In genomic region chr11:104110366-104110765, GRCm38 (mm10) we compare ENCODE assay signal across 21 mouse cellular contexts. TPM values are rescaled to one million over a fixed set of nuclear protein-coding genes. Genes with fewer than 3 reads are reported as not detected.
DNase-seq lines count a peak whose midpoint lies in the region; ATAC-seq lines count a peak whose summit lies in the region.
"Had no signal": no experiment of that assay in that cellular context is flagged by ENCODE, and none has a peak within 500 bp of the region (broad histone marks: within the 10 kb centered on the region; RNA-seq: fewer than 3 reads in every experiment).

No protein-coding gene starts in this region.

- 0 out of 2 replicates have a peak, but pooled peaks cover 4% of the 10 kb centered on the region for H3K4me1 ChIP-seq in kidney, embryonic 16.5 days (ENCODE audit: insufficient read depth, low read length)
- H3K4me1 ChIP-seq: stomach, embryonic 15.5 days had no signal

- no peak overlapping the region for H3K9ac ChIP-seq in kidney, embryonic 16.5 days (replicated peaks; ENCODE audit: low read length)
- H3K9ac ChIP-seq: forebrain, postnatal 0 days; hindbrain, embryonic 13.5 days; liver, postnatal 0 days; stomach, embryonic 15.5 days had no signal

- 64% methylated on average over 1 of the region's 1 CpGs for WGBS in kidney, embryonic 16.5 days

- no peak overlapping the region for H3K4me2 ChIP-seq in kidney, embryonic 16.5 days (replicated peaks; ENCODE audit: low read depth, low read length)
- H3K4me2 ChIP-seq: hindbrain, embryonic 13.5 days; stomach, embryonic 15.5 days had no signal

- H3K4me3 ChIP-seq in kidney, embryonic 16.5 days (ENCODE audit: low read length) = no peak overlapping the region
- H3K4me3 ChIP-seq: forebrain, embryonic 10.5 days; hindbrain, embryonic 13.5 days; midbrain, embryonic 10.5 days; stomach, embryonic 15.5 days had no signal

- H3K27me3 ChIP-seq in kidney, embryonic 16.5 days (ENCODE audit: insufficient read depth, low read length) = no peaks in the 10 kb centered on the region
- H3K27me3 ChIP-seq: stomach, embryonic 15.5 days had no signal

- no peaks in the 10 kb centered on the region for H3K36me3 ChIP-seq in kidney, embryonic 16.5 days (ENCODE audit: insufficient read depth, low read length)
- H3K36me3 ChIP-seq: forebrain, embryonic 10.5 days; hindbrain, embryonic 13.5 days; midbrain, embryonic 10.5 days; stomach, embryonic 15.5 days had no signal

- no peak overlapping the region for H3K27ac ChIP-seq in kidney, embryonic 16.5 days (ENCODE audit: low read length)
- H3K27ac ChIP-seq: forebrain, embryonic 10.5 days; hindbrain, embryonic 13.5 days; midbrain, embryonic 10.5 days; stomach, embryonic 15.5 days had no signal

- no peak for ATAC-seq in kidney, embryonic 16.5 days (ENCODE audit: low FRiP score, low TSS enrichment)
- ATAC-seq in megakaryocyte-erythroid progenitor cell, adult 5-6 weeks (replicated peaks; ENCODE audit: low FRiP score, low TSS enrichment, poor library complexity, severe bottlenecking) = no peak
- ATAC-seq: forebrain, postnatal 0 days; liver, postnatal 0 days had no signal

- no peaks in the 10 kb centered on the region for H3K9me3 ChIP-seq in kidney, embryonic 16.5 days (ENCODE audit: low read length)
- H3K9me3 ChIP-seq: forebrain, embryonic 10.5 days; hindbrain, embryonic 13.5 days; midbrain, embryonic 10.5 days; stomach, embryonic 15.5 days had no signal

- DNase-seq in adrenal gland, postnatal 25 days = peak; percentile 20
- no peak for DNase-seq in adrenal gland, adult 8-10 months
- DNase-seq in kidney, postnatal 4 days = peak; percentile 14 to 39
- DNase-seq in brain, adult 2 months (ENCODE audit: low read depth, low spot score) = peak; percentile 67
- peak; percentile 67 to 84 for DNase-seq in cerebellum, postnatal 25 days
- DNase-seq: B cell, adult 2 months; forebrain, postnatal 0 days; kidney, postnatal 14 days; liver; liver, postnatal 0 days; lung, postnatal 36 days; right cerebral cortex, postnatal 25 days; thymus, adult 18-20 months had no signal

RNA-seq across cellular contexts. Expression of gene Crhr1, which starts 22.3 kb away (rescaled TPM):
- 0.24 TPM in 1 of 2 replicates, not detected in the other for total RNA-seq in adrenal gland, postnatal 25 days (2021)
- 1 to 10 TPM in 1 of 4 experiments, under 1 TPM in 1, not detected in 2; 0.58 to 1.6 TPM for total RNA-seq in adrenal gland, adult 8-10 months (2022)
- polyA plus RNA-seq in kidney, embryonic 16.5 days (2015; fragmentation: Nextera tagmentation; extraction: Ambion mirVana) = 0.16 and 0.23 TPM in 2 replicates
- not detected in 2 replicates for total RNA-seq in megakaryocyte-erythroid progenitor cell, adult 5-6 weeks (2014; fragmentation: Nextera tagmentation)
- not detected in 2 replicates for total RNA-seq in megakaryocyte-erythroid progenitor cell, adult 5-6 weeks (2017)
- total RNA-seq: gastrocnemius, postnatal 4 days had no signal
- polyA plus RNA-seq: heart, postnatal 0 days; liver, postnatal 0 days had no signal
